Mouse (Mus musculus) forebrain, embryonic 16.5 days (tissue): ENCODE data around the gene Tep1. TPM values are rescaled to one million over a fixed set of nuclear protein-coding genes. Genes with fewer than 3 reads are reported as not detected.

Experiments used
- ATAC-seq: fragments of 200-750 bp; cut with Nextera tagmentation; 2 replicates; pipeline ENCODE4 v1.8.0; 2017; ENCODE audit warnings: mild to moderate bottlenecking, moderate library complexity
- H3K27ac ChIP-seq: fragments of 300-500 bp; sonication (generic); 2 replicates; pipeline ENCODE4 v1.5.1; 2014; ENCODE audit warnings: low read length, control low read depth
- H3K27me3 ChIP-seq: fragments of 300-500 bp; sonication (generic); replicated peaks from 2 replicates; pipeline ENCODE4 v1.6.1; 2014; ENCODE audit warnings: low read length; ENCODE audit not compliant: control insufficient read depth, insufficient read depth
- H3K36me3 ChIP-seq: fragments of 300-500 bp; sonication (generic); 2 replicates; pipeline ENCODE4 v1.6.1; 2014; ENCODE audit not compliant: control insufficient read depth, insufficient read depth
- H3K4me1 ChIP-seq: fragments of 300-500 bp; sonication (generic); replicated peaks from 2 replicates; pipeline ENCODE4 v1.6.1; 2014; ENCODE audit warnings: low read length; ENCODE audit not compliant: control insufficient read depth, insufficient read depth
- H3K4me2 ChIP-seq: fragments of 300-500 bp; sonication (generic); 2 replicates; pipeline ENCODE4 v1.6.1; 2014; ENCODE audit warnings: mild to moderate bottlenecking, low read length, control low read depth
- H3K4me3 ChIP-seq: fragments of 300-500 bp; sonication (generic); replicated peaks from 2 replicates; pipeline ENCODE4 v1.5.1; 2014; ENCODE audit warnings: mild to moderate bottlenecking, low read length, control low read depth
- H3K9ac ChIP-seq: fragments of 300-500 bp; sonication (generic); replicated peaks from 2 replicates; pipeline ENCODE4 v1.6.1; 2014; ENCODE audit warnings: low read depth, low read length, control low read depth
- H3K9me3 ChIP-seq: fragments of 300-500 bp; sonication (generic); 2 replicates; pipeline ENCODE4 v1.6.1; 2016; ENCODE audit warnings: low read length; ENCODE audit not compliant: control insufficient read depth
- WGBS: fragments of 180-500 bp; shearing (Covaris S2); extraction: QIAGEN DNeasy Blood & Tissue Kit; methylation state at CpG from one replicate; pipeline ENCODE4 v1.1.7; 2014; 5-methylcytosine and 5-hydroxymethylcytosine counted together
- polyA plus RNA-seq: library from polyadenylated mRNA; unstranded; fragments of >200 nt; fragmentation: Nextera tagmentation; extraction: Ambion mirVana; gene quantifications from 2 replicates; pipeline ENCODE4 v1.2.1, GENCODE M21; 2015

Gene Tep1
- polyA plus RNA-seq, 1 experiment from 2014 or later, result 2.2 TPM

DNA sequence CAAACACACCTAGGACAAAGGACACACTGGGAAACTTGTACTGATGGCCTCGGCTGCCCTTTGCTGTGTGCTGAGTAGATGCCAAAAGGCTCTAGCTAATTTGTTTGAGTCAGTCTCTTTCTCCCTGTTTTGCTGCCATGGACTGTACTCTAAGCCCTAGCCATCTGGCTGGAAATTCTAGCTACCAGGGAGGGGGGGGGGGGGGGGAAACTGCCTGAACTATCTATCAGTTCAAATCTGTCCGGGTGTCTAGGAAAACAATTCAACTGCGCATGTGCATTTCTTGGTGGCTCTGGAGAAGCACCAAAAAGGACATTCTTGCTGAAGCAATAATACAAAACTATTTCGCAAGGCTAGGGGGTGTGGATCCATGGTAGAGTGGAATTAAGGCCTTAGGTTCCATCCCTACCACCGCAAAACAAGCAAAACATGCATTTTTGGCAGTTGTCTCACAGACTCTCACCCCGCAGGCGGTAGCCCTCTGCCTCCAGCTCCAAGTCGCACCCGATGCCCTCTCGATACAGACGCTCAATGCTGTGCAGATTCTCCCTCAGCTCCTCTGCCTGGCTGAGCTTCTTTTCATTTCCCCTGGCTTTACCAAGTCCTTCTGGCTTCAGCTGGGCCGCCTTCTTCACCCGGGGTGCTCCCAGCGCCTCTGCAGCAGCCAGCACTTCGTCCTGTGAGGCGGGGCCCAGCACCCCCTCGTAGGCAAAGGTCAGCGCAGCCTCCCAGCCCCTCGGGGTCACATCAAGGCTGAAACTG, 25.8 kb upstream of the Tep1 start:
- H3K4me3 ChIP-seq, result peak overlapping the region; percentile 54
- no peaks in the 10 kb centered on the region for H3K9me3 ChIP-seq
- no peaks in the 10 kb centered on the region for H3K27me3 ChIP-seq
- H3K4me2 ChIP-seq, result peak overlapping the region; percentile 94
- H3K27ac ChIP-seq, result no peak overlapping the region
- 19% methylated on average over 19 of the region's 19 CpGs for WGBS
- peak; percentile 53 for ATAC-seq
- no peaks in the 10 kb centered on the region for H3K36me3 ChIP-seq
- H3K9ac ChIP-seq, result peak overlapping the region; percentile 63
- peaks cover 14% of the 10 kb centered on the region for H3K4me1 ChIP-seq

GRCm38 (mm10) chr14:50895407-50895806, 25.0 kb upstream of the Tep1 start:
- H3K4me2 ChIP-seq, result no peak overlapping the region
- no peaks in the 10 kb centered on the region for H3K36me3 ChIP-seq
- ATAC-seq, result no peak
- H3K9me3 ChIP-seq, result no peaks in the 10 kb centered on the region
- no peaks in the 10 kb centered on the region for H3K27me3 ChIP-seq
- H3K9ac ChIP-seq, result no peak overlapping the region
- H3K4me1 ChIP-seq, result peaks cover 14% of the 10 kb centered on the region
- H3K4me3 ChIP-seq, result no peak overlapping the region
- H3K27ac ChIP-seq, result no peak overlapping the region

DNA sequence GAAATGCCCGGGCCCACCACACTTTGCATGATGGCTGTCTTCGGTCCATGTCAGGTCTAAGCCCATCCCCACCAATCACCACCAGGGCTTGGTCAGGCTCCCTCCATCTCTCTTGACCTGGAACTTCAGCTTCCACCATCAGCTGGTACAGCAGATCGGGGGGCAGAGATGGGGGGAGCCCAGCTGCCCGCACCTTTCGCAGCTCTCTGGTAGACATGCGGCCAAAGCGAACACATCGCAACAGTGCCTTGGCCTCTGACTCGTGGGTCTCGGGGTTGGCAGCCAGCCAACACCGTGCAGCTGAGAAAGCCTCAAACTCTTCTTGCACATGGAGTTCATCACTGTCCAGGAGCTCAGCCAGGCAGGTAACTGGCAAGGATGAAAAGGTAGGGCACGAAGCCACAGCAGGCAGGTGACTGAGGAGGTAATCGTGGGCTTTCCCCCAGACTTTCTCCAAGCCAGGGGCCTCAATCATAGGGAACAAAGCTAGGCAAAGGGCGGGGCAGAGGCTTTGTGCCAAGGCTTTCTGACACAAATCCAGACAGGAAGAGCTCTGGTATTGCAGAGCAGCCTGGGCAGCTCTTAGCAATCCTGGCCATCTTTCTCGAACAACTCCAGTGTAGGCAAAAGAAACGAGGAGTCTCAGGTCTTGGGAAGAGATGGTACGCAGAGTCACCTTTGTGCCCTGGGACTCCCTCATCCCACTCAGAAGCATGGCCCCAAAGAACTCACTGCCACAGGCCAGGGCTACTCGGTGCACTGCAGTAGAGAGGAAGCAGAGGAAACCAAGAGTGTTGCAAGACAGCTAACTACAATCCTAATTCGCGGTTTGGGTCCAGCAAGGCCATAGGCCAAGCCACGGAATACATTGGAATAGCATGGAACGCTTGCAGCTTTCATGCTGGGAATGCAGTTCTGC, 22.4 kb upstream of the Tep1 start:
- peaks cover 14% of the 10 kb centered on the region for H3K4me1 ChIP-seq
- 83% methylated on average over 22 of the region's 22 CpGs for WGBS

DNA sequence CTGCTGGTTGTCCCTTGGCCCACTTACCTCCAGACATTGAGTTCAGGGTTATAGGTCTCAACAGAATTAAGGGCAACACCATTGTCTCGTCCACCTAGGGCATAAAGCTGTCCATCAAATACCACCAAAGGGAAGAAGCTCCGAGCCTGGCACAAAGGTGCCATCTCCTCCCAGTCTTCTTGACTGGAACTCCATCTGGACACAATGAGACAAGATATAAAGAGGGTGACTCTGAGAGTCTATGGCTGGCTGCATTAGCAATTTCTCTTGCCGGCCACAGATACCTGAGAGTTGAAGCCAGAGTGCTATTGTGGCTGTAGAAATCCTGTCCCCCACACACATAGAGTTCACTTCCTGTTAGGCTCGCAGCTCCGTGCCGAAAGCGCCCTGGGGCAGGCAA, 21.7 kb upstream of the Tep1 start:
- H3K4me2 ChIP-seq, result no peak overlapping the region
- H3K9me3 ChIP-seq, result no peaks in the 10 kb centered on the region
- H3K9ac ChIP-seq, result no peak overlapping the region
- H3K36me3 ChIP-seq, result no peaks in the 10 kb centered on the region
- no peak overlapping the region for H3K4me3 ChIP-seq
- H3K27ac ChIP-seq, result no peak overlapping the region
- WGBS, result 90% methylated on average over 7 of the region's 7 CpGs
- H3K4me1 ChIP-seq, result peaks cover 13% of the 10 kb centered on the region
- ATAC-seq, result no peak
- H3K27me3 ChIP-seq, result no peaks in the 10 kb centered on the region

More for the DNA sequence above, 22.4 kb upstream of the Tep1 start:
- no peaks in the 10 kb centered on the region for H3K9me3 ChIP-seq
- ATAC-seq, result no peak
- H3K27me3 ChIP-seq, result no peaks in the 10 kb centered on the region
- H3K9ac ChIP-seq, result no peak overlapping the region
- H3K4me2 ChIP-seq, result no peak overlapping the region
- H3K4me3 ChIP-seq, result no peak overlapping the region
- no peaks in the 10 kb centered on the region for H3K36me3 ChIP-seq
- H3K27ac ChIP-seq, result no peak overlapping the region

- Histone ChIP-seq H3K9me3 (no peaks in the 10 kb centered on the region), H3K4me3 (no peak overlapping the region)
- WGBS, result 89% methylated on average over 8 of the region's 8 CpGs
Observed at GRCm38 (mm10) chr14:50891621-50892020, 21.3 kb upstream of the Tep1 start.

DNA sequence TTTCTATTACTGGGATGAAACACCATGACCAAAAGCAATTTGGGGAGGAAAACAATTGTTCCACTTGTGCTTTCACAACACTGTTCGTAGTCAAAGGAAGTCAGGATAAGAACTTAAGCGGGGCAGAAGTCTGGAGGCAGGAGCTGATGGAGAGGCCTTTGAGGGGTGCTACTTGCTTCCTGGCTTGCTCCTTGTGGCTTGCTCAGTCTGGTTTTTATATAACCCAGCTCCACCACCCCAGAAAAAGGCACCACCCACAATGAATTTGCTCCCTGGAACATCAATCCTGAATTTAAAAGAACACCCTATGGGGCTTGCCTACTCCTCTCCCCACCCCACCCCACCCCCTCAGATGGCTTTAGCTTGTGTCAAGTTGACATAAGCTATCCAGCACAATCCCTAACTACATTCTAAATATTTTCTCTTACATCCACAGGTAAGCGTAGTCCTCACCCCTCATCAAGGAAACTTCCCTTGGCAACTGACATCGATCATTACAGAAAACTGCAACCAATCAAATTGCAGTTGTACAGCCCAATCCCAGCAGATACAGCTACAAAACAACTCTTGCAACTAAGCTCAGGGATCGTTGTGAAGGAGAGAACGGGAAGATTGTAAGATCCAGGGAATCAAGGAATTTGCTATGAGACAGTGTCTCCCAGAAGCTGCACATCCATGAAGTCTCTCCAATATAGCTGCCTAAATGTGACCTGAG, 6.0 kb upstream of the Tep1 start:
- Histone ChIP-seq H3K36me3 (no peaks in the 10 kb centered on the region), H3K9me3 (no peaks in the 10 kb centered on the region), H3K9ac (no peak overlapping the region), H3K27ac (no peak overlapping the region), H3K27me3 (no peaks in the 10 kb centered on the region), H3K4me1 (no peaks in the 10 kb centered on the region), H3K4me2 (no peak overlapping the region), H3K4me3 (no peak overlapping the region)
- WGBS, result 87% methylated on average over 6 of the region's 6 CpGs
- ATAC-seq, result no peak

More at GRCm38 (mm10) chr14:50891621-50892020, 21.3 kb upstream of the Tep1 start:
- Histone ChIP-seq H3K27me3 (no peaks in the 10 kb centered on the region), H3K4me2 (no peak overlapping the region), H3K4me1 (peaks cover 8% of the 10 kb centered on the region), H3K36me3 (no peaks in the 10 kb centered on the region), H3K27ac (no peak overlapping the region), H3K9ac (no peak overlapping the region)
- no peak for ATAC-seq

- Histone ChIP-seq H3K27ac (no peak overlapping the region), H3K4me3 (no peak overlapping the region), H3K36me3 (no peaks in the 10 kb centered on the region), H3K4me1 (peaks cover 2% of the 10 kb centered on the region), H3K9ac (no peak overlapping the region), H3K9me3 (no peaks in the 10 kb centered on the region), H3K4me2 (no peak overlapping the region), H3K27me3 (no peaks in the 10 kb centered on the region)
- 80% methylated on average over 6 of the region's 6 CpGs for WGBS
- ATAC-seq, result no peak
Observed at GRCm38 (mm10) chr14:50875591-50876230, 5.4 kb upstream of the Tep1 start.

GRCm38 (mm10) chr14:50875175-50875574, 4.8 kb upstream of the Tep1 start:
- Histone ChIP-seq H3K4me1 (peaks cover 7% of the 10 kb centered on the region), H3K9ac (no peak overlapping the region), H3K36me3 (no peaks in the 10 kb centered on the region), H3K9me3 (no peaks in the 10 kb centered on the region), H3K27me3 (no peaks in the 10 kb centered on the region), H3K27ac (no peak overlapping the region), H3K4me2 (no peak overlapping the region), H3K4me3 (no peak overlapping the region)
- WGBS, result 88% methylated on average over 3 of the region's 3 CpGs
- no peak for ATAC-seq
